Mouse (Mus musculus) 416B (cell line): Measurements from ENCODE around the gene Tnip3.
A peak's percentile ranks its signal among the peaks of the same experiment; 100 is the strongest.

Experiments
- DNase-seq: peaks from one replicate; pipeline ENCODE4 v3.0.0; 2011; ENCODE audit warnings: low read depth

Tnip3 gene

GRCm38 (mm10) chr6:65584870-65585332 is 59.8 kb downstream of the Tnip3 start:
- DNase-seq = peak; percentile 73

- DNase-seq = peak; percentile 73
Observed at GRCm38 (mm10) chr6:65585333-65586053, 60.4 kb downstream of the Tnip3 start.

- DNase-seq = no peak
Observed at GRCm38 (mm10) chr6:65588847-65589246, 63.7 kb downstream of the Tnip3 start.

GRCm38 (mm10) chr6:65590018-65590417 is 64.9 kb downstream of the Tnip3 start:
- DNase-seq = peak; percentile 94

GRCm38 (mm10) chr6:65594171-65594570 is 69.1 kb downstream of the Tnip3 start:
- DNase-seq = peak; percentile 93

GRCm38 (mm10) chr6:65595371-65595770 is 70.3 kb downstream of the Tnip3 start:
- no peak for DNase-seq

- no peak for DNase-seq
Observed at GRCm38 (mm10) chr6:65597056-65597818, 72.1 kb downstream of the Tnip3 start.

- no peak for DNase-seq
Observed at GRCm38 (mm10) chr6:65598522-65598921, 73.4 kb downstream of the Tnip3 start.

GRCm38 (mm10) chr6:65599865-65600739 is 75.0 kb downstream of the Tnip3 start:
- DNase-seq = peak; percentile 89

- no peak for DNase-seq
Observed at GRCm38 (mm10) chr6:65600887-65601286, 75.8 kb downstream of the Tnip3 start.

GRCm38 (mm10) chr6:65605778-65606177 is 80.7 kb downstream of the Tnip3 start:
- no peak for DNase-seq

- DNase-seq = no peak
Observed at GRCm38 (mm10) chr6:65606946-65607345, 81.8 kb downstream of the Tnip3 start.

GRCm38 (mm10) chr6:65611834-65612233 is 86.7 kb downstream of the Tnip3 start:
- peak; percentile 78 for DNase-seq

- no peak for DNase-seq
Observed at GRCm38 (mm10) chr6:65613924-65614585, 88.9 kb downstream of the Tnip3 start.

- DNase-seq = peak; percentile 55
Observed at GRCm38 (mm10) chr6:65615641-65616040, 90.5 kb downstream of the Tnip3 start.

GRCm38 (mm10) chr6:65621260-65621659 is 96.1 kb downstream of the Tnip3 start:
- DNase-seq = no peak

- DNase-seq = no peak
Observed at GRCm38 (mm10) chr6:65623016-65623715, 98.1 kb downstream of the Tnip3 start.

- no peak for DNase-seq
Observed at GRCm38 (mm10) chr6:65630578-65630977, 105.5 kb downstream of the Tnip3 start.

GRCm38 (mm10) chr6:65632184-65632583 is 107.1 kb downstream of the Tnip3 start:
- DNase-seq = no peak

GRCm38 (mm10) chr6:65642431-65642830 is 117.3 kb downstream of the Tnip3 start:
- DNase-seq = no peak

GRCm38 (mm10) chr6:65644110-65644509 is 119.0 kb downstream of the Tnip3 start:
- DNase-seq = no peak
